Mouse (Mus musculus) embryonic facial prominence, embryonic 10.5 days (tissue): Measurements from ENCODE around the gene Vmn1r124. TPM values are rescaled to one million over a fixed set of nuclear protein-coding genes. Genes with fewer than 3 reads are reported as not detected.
"Not testable (repeated sequence)": the region's sequence is repeated elsewhere in the genome, so short reads cannot be mapped to it uniquely, and the experiment has no call there.

Experiments used
- DNase-seq: peaks from one replicate; pipeline ENCODE4 v3.0.0-alpha.2; 2017; ENCODE audit warnings: low spot score
- H3K27ac ChIP-seq: fragments of 300-500 bp; sonication (generic); replicated peaks from 2 replicates; pipeline ENCODE4 v1.5.1; 2016; ENCODE audit warnings: mild to moderate bottlenecking
- H3K27me3 ChIP-seq: fragments of 300-500 bp; sonication (generic); replicated peaks from 2 replicates; pipeline ENCODE4 v1.6.1; 2016; ENCODE audit warnings: low read depth, mild to moderate bottlenecking; ENCODE audit not compliant: poor library complexity, severe bottlenecking
- H3K36me3 ChIP-seq: fragments of 300-500 bp; sonication (generic); replicated peaks from 2 replicates; pipeline ENCODE4 v1.6.1; 2016; ENCODE audit warnings: mild to moderate bottlenecking, moderate library complexity
- H3K4me1 ChIP-seq: fragments of 300-500 bp; sonication (generic); 2 replicates; pipeline ENCODE4 v1.6.1; 2016
- H3K4me3 ChIP-seq: fragments of 300-500 bp; sonication (generic); 2 replicates; pipeline ENCODE4 v1.5.1; 2016; ENCODE audit warnings: mild to moderate bottlenecking, moderate library complexity
- H3K9me3 ChIP-seq: fragments of 300-500 bp; sonication (generic); 2 replicates; pipeline ENCODE4 v1.6.1; 2016; ENCODE audit warnings: mild to moderate bottlenecking
- WGBS: fragments of 180-500 bp; shearing (Covaris S2); methylation state at CpG from one replicate; pipeline ENCODE4 v1.1.7; 2016; 5-methylcytosine and 5-hydroxymethylcytosine counted together
- polyA plus RNA-seq: library from polyadenylated mRNA; unstranded; fragments of >200 nt; fragmentation: Nextera tagmentation; extraction: Ambion mirVana; gene quantifications from 2 replicates; pipeline ENCODE4 v1.2.1, GENCODE M21; 2016

Gene Vmn1r124
- not detected in 2 replicates for polyA plus RNA-seq

DNA sequence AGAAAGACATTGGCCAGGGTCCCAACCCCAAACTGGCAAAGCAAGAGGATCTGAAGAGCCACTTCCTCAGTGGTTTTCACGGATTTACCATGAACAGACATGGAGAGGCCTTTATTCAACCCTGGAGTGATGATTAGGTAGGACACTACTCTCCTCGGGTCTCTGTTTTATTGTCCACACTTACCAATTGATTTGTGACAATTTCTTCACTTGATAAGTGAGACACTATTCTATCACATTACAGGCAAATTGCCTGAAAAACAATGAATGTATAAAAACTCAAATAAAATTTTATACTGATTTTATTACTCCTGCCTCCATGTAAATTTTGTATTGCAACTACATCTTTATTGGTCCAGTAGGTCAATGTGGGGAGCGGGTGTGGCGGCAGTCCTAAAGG, at the start of gene Vmn1r124:
TSS of gene Vmn1r124 (minus strand) at position 101 of the 400 bp plus-strand sequence.
- not testable (repeated sequence) for H3K4me3 ChIP-seq, H3K36me3 ChIP-seq, H3K27ac ChIP-seq, H3K27me3 ChIP-seq, H3K9me3 ChIP-seq, H3K4me1 ChIP-seq, DNase-seq
- WGBS = 76% methylated on average over 4 of the region's 4 CpGs

DNA sequence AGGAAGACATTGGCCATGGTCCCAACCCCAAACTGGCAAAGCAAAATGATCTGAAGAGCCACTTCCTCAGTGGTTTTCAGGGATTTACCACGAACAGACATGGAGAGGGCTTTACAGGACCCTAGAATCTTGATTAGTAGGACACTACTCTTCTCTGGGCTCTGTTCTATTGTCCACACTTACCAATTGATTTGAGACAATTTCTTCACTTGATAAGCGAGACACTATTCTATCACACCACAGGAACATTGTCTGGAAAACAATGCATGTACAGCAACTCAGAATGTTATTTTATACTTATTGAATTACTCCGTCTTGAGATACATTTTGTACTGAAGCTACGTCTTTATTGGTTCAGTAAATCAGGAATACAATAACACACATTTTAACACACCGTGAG, 41.0 kb upstream of the Vmn1r124 start, which contains the start of gene Vmn1r126:
TSS of gene Vmn1r126 (minus strand) at position 101 of the 400 bp plus-strand sequence.
- H3K27me3 ChIP-seq, H3K36me3 ChIP-seq, H3K9me3 ChIP-seq, H3K27ac ChIP-seq, DNase-seq, H3K4me1 ChIP-seq, H3K4me3 ChIP-seq: not testable (repeated sequence)
- no CpG with 5 or more reads among the region's 5 CpGs for WGBS

DNA sequence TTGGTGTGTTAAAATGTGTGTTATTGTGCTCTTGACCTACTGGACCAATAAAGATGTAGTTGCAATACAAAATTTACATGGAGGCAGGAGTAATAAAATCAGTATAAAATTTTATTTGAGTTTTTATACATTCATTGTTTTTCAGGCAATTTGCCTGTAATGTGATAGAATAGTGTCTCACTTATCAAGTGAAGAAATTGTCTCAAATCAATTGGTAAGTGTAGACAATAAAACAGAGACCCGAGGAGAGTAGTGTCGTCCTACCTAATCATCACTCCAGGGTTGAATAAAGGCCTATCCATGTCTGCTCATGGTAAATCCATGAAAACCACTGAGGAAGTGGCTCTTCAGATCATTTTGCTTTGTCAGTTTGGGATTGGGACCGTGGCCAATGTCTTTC, 11.5 kb upstream of the Vmn1r124 start, which contains the start of gene Vmn1r125:
TSS of gene Vmn1r125 (plus strand) at position 301 of the 400 bp plus-strand sequence.
- H3K4me3 ChIP-seq, H3K27ac ChIP-seq, H3K9me3 ChIP-seq, DNase-seq, H3K27me3 ChIP-seq, H3K4me1 ChIP-seq, H3K36me3 ChIP-seq: not testable (repeated sequence)
- WGBS = 78% methylated on average over 3 of the region's 3 CpGs

Other genes starting within 250 kb of the Vmn1r124 start
- not detected in 2 replicates for gene Vmn1r119, start 248.2 kb downstream of the Vmn1r124 start, polyA plus RNA-seq
- gene Vmn1r120, start 206.8 kb downstream of the Vmn1r124 start, polyA plus RNA-seq = not detected in 2 replicates
- gene Vmn1r121, start 162.1 kb downstream of the Vmn1r124 start, polyA plus RNA-seq = not detected in 2 replicates
- not detected in 2 replicates for gene Vmn1r122, start 126.5 kb downstream of the Vmn1r124 start, polyA plus RNA-seq
- gene Vmn1r123, start 98.4 kb downstream of the Vmn1r124 start, polyA plus RNA-seq = not detected in 2 replicates
- gene Gm5157, start 70.2 kb downstream of the Vmn1r124 start, polyA plus RNA-seq = not detected in 2 replicates
- not detected in 2 replicates for gene Vmn1r125, start 11.6 kb upstream of the Vmn1r124 start, polyA plus RNA-seq
- not detected in 2 replicates for gene Vmn1r126, start 40.9 kb upstream of the Vmn1r124 start, polyA plus RNA-seq
- not detected in 2 replicates for gene Vmn1r127, start 59.2 kb upstream of the Vmn1r124 start, polyA plus RNA-seq
- gene Vmn1r128, start 88.8 kb upstream of the Vmn1r124 start, polyA plus RNA-seq = not detected in 2 replicates
- gene Vmn1r129, start 100.7 kb upstream of the Vmn1r124 start, polyA plus RNA-seq = not detected in 2 replicates
- not detected in 2 replicates for gene Gm6882, start 172.1 kb upstream of the Vmn1r124 start, polyA plus RNA-seq